Mouse (Mus musculus) cortical plate, adult 2 months (tissue): ENCODE data around the gene Agap2.

Source experiments
- CTCF ChIP-seq: fragments of 200-500 bp; IDR thresholded peaks from 2 replicates; pipeline ENCODE4 v1.5.1; 2011; ENCODE audit warnings: mild to moderate bottlenecking, control low read depth, low read length; ENCODE audit not compliant: insufficient read depth; ENCODE audit errors: extremely low read depth
- POLR2A ChIP-seq: fragments of 200-500 bp; IDR thresholded peaks from 2 replicates; pipeline ENCODE4 v1.6.1; 2011; ENCODE audit warnings: mild to moderate bottlenecking, low read length, control low read depth; ENCODE audit not compliant: insufficient read depth; ENCODE audit errors: extremely low read depth

GRCm38 (mm10) chr10:127041774-127042338 is 33.2 kb upstream of the Agap2 start:
- no peak for TF ChIP-seq CTCF
- TF ChIP-seq POLR2A, result no peak
